Mouse (Mus musculus) ES-Bruce4 (cell line): ENCODE measurements around the gene Dvl1.

Experiments
- CTCF ChIP-seq: IDR thresholded peaks from one replicate; pipeline ENCODE4 v1.8.1; 2011; ENCODE audit warnings: low read depth, low read length
- EP300 ChIP-seq: IDR thresholded peaks from 2 replicates; pipeline ENCODE4 v1.6.1; 2011; ENCODE audit warnings: low read depth, low read length; ENCODE audit not compliant: insufficient read depth
- POLR2A ChIP-seq: IDR thresholded peaks from one replicate; pipeline ENCODE4 v1.8.1; 2011; ENCODE audit warnings: low read length; ENCODE audit not compliant: insufficient read depth

DNA sequence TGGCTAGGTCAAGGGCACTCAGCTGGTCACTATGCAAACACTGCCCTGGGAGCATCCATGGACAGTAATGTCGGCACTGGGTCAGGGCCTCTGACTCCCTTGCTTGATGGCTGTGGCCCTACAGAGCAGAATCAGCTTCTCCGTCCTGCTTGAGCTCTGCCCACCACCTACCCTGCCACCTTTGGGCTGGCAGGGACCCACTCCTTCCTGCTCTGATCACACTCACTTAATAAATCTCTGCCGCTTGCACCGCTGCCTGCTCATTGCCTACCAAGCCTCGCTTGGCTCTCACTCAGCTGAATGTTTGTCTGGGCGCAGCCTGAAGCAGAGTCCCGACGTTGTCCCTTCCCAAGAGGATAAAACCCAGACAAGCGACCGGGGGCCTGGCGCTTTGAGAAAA, 59.8 kb downstream of the Dvl1 start:
- TF ChIP-seq EP300, result no peak
- TF ChIP-seq CTCF, result no peak
- no peak for TF ChIP-seq POLR2A
